Mouse (Mus musculus): ENCODE data around the gene Abhd14b. TPM values are rescaled to one million over a fixed set of nuclear protein-coding genes. Genes with fewer than 3 reads are reported as not detected.

Abhd14b gene
- total and polyA plus RNA-seq, 2 experiments from 2014 or later: 13.8 to 16.2 TPM

DNA sequence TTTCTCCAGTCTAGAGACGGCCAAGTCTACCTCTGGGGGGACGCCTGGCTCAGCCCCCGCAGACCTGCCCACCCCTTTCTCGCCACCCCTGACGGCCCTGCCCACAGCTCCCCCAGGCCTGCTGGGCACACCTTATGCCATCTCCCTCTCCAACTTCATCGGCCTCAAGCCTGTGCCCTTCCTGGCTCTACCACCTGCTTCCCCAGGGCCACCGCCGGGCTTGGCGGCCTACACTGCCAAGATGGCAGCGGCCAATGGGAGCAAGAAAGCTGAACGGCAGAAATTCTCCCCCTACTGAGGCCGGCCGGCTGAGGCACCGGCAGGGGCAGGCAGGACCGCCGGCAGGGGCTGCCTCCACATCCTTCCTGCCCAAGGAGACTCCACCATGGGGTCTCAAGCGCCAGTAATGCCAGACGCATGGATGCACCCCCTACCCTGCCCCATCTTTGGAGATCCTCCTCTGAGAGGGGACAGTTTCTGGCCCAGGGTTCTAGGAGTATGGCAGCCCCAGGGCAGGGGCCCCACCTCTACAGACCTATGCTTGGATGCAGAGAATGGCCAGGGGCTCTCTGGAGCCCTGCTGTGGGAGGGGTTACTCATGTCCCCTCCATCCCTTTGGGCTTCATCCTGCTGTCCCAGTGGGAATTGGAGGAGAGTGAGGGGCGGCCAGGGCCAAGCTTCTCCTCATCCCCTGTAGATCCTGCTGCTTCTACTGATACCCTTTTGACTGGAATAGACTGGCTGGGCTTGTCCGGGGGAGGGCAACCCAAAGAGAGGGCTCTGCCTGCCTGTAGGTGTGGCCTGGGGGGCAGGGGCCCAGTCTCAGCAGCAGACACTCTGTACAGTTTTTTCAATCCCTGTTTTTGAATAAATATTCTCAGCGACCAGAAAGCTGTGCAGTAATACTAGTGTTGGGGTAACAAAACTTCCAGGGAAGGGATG is 16.1 kb downstream of the Abhd14b start:
- TF ChIP-seq CTCF (IDR thresholded peaks at IDR 0.05): no peak
- DNase-seq (ENCODE audit: low spot score) (no peak), ATAC-seq (ENCODE audit: low FRiP score) (no peak)
- no peaks in the 10 kb centered on the region; the same call in 1 of the 2 replicates for H3K4me1 ChIP-seq (ENCODE audit: insufficient read depth, low read length)
- no peaks in the 10 kb centered on the region for H3K27me3 ChIP-seq (ENCODE audit: insufficient read depth, low read length)
- H3K9ac ChIP-seq (replicated peaks; ENCODE audit: low read length, poor library complexity, severe bottlenecking): no peak overlapping the region
- H3K27ac ChIP-seq (ENCODE audit: low read depth, low read length): no peak overlapping the region
- H3K4me2 ChIP-seq (ENCODE audit: low read depth, low read length, poor library complexity, severe bottlenecking): no peak overlapping the region
- no peaks in the 10 kb centered on the region for H3K9me3 ChIP-seq (ENCODE audit: low read length)
- H3K36me3 ChIP-seq (ENCODE audit: insufficient read depth, low read length): peaks cover 33% of the 10 kb centered on the region
- H3K4me3 ChIP-seq (ENCODE audit: low read depth, low read length): no peak overlapping the region
- 81% methylated on average over 20 of the region's 21 CpGs for WGBS

DNA sequence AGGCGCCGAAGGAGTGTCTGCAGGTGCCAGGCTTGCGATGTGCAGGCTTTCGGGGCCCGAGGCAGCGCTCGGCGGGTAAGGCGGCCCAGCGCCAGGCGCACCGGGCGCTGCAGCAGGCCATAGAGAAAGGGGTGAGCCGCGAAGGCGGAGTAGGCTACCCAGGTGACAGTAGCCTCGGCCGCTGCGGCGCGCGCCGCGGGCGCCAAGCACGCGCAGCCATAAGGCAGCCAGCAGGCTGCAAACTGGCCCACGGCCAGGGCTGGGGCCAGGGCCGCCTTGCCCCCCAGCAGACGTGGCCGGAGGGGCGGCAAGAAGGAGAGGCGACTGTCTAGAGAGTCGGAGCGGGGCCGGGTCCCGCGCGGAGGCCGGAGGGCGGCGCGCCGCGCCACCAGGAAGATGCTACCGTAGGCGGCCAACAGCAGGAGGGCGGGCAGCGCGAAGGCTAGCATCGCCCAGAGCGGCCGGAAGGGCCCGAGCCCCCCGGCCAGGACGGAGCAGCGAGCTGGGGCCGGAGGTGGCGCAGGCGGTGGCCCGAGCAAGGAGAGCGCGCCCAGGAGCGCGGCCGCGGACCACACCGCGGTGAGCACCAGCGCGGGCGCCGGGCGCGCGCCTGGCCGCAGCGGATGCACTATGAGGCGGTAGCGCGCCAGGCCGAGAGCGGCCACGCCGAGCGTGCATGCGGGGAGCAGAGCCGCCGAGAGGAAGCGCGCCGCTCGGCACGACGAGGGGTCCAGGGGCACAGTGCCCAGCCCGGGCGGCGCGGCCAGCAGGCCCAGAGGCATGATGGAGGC is 17.7 kb downstream of the Abhd14b start:
- Histone ChIP-seq H3K36me3 (ENCODE audit: insufficient read depth, low read length) (peaks cover 30% of the 10 kb centered on the region), H3K4me1 (ENCODE audit: insufficient read depth, low read length) (no peaks in the 10 kb centered on the region; the same call in 1 of the 2 replicates), H3K27ac (ENCODE audit: low read depth, low read length) (peak overlapping the region; percentile 89), H3K4me3 (ENCODE audit: low read depth, low read length) (peak overlapping the region; percentile 52), H3K9me3 (ENCODE audit: low read length) (no peaks in the 10 kb centered on the region), H3K4me2 (ENCODE audit: low read depth, low read length, poor library complexity, severe bottlenecking) (peak overlapping the region; percentile 94), H3K27me3 (ENCODE audit: insufficient read depth, low read length) (no peaks in the 10 kb centered on the region), H3K9ac (replicated peaks; ENCODE audit: low read length, poor library complexity, severe bottlenecking) (peak overlapping the region; percentile 89)
- 2% methylated on average over 81 of the region's 99 CpGs for WGBS
- DNase-seq (ENCODE audit: low spot score): peak; percentile 92
- TF ChIP-seq CTCF (IDR thresholded peaks at IDR 0.05): no peak
- ATAC-seq (ENCODE audit: low FRiP score): peak; percentile 81

DNA sequence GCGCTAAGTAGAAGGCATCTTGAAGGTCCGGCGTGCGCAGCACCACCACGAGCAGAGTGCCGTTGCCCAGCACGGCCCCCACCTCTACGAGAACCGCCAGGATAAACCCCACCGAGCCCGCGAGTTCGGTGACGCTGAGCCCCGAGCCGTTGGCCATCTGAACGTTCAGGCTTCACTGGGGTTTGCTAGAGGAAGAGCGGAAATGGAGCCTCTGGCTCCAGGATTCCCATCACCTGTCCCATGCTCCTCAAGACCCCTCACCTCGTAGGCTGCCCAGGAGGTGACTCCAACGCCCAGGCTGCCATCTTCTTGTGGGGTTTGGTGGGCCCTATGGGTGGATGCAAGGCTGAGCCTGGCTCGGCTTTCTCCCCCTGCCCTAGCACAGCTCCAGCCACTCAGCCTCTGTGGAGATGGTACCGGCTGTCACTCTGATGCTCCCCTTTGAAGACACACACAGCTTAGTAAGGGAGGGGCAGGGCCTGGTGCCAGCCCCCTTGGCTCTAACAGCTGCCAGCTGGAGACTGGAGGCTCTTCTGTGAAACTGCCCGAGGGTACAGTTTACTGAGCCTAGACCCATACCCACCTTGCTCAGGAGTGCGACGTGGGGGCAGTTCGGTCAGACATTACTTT is 18.4 kb downstream of the Abhd14b start, which contains the start of gene Gpr62:
Gene Gpr62 (minus strand): TSS at position 368 of the 630 bp plus-strand sequence.
- no peaks in the 10 kb centered on the region; the same call in 1 of the 2 replicates for H3K4me1 ChIP-seq (ENCODE audit: insufficient read depth, low read length)
- H3K27ac ChIP-seq (ENCODE audit: low read depth, low read length): peak within 1 kb of the TSS; percentile 89
- no peak for TF ChIP-seq CTCF (IDR thresholded peaks at IDR 0.05)
- no peaks in the 10 kb centered on the region for H3K9me3 ChIP-seq (ENCODE audit: low read length)
- H3K4me2 ChIP-seq (ENCODE audit: low read depth, low read length, poor library complexity, severe bottlenecking): peak within 1 kb of the TSS; percentile 94
- H3K9ac ChIP-seq (replicated peaks; ENCODE audit: low read length, poor library complexity, severe bottlenecking): peak within 1 kb of the TSS; percentile 89
- peaks cover 27% of the 10 kb centered on the region for H3K36me3 ChIP-seq (ENCODE audit: insufficient read depth, low read length)
- H3K27me3 ChIP-seq (ENCODE audit: insufficient read depth, low read length): no peaks in the 10 kb centered on the region
- DNase-seq (ENCODE audit: low spot score): peak; percentile 88
- ATAC-seq (ENCODE audit: low FRiP score): peak; percentile 57
- whole genome bisulfite sequencing: 23% methylated on average over 26 of the region's 26 CpGs
- H3K4me3 ChIP-seq (ENCODE audit: low read depth, low read length): peak within 1 kb of the TSS; percentile 52

DNA sequence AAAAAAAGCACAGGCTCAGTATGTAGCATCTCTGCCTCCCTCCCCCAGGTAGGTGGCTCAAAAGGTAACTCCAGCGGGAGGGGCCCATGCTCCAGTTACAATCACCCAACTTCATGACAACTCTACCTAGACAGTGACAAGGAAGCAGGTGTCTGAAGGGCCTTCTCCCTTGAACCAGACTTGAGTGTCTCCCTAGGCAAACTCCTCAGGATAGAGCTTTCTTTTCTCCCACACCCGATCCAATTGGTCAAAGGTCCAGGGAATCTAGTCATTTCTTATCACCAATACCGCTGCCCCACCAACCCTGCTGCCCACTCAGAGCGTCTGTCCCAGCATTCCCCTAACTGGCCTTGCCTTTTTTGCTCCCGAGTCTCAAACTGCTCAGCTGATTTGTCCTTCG is 19.5 kb downstream of the Abhd14b start:
- H3K4me3 ChIP-seq (ENCODE audit: low read depth, low read length): no peak overlapping the region
- H3K36me3 ChIP-seq (ENCODE audit: insufficient read depth, low read length): peaks cover 20% of the 10 kb centered on the region
- H3K27me3 ChIP-seq (ENCODE audit: insufficient read depth, low read length): no peaks in the 10 kb centered on the region
- no peak for TF ChIP-seq CTCF (IDR thresholded peaks at IDR 0.05)
- 92% methylated on average over 6 of the region's 6 CpGs for WGBS
- H3K4me2 ChIP-seq (ENCODE audit: low read depth, low read length, poor library complexity, severe bottlenecking): no peak overlapping the region
- H3K9ac ChIP-seq (replicated peaks; ENCODE audit: low read length, poor library complexity, severe bottlenecking): no peak overlapping the region
- H3K27ac ChIP-seq (ENCODE audit: low read depth, low read length): no peak overlapping the region
- H3K4me1 ChIP-seq (ENCODE audit: insufficient read depth, low read length): no peaks in the 10 kb centered on the region; the same call in 1 of the 2 replicates
- no peak for ATAC-seq (ENCODE audit: low FRiP score)
- no peaks in the 10 kb centered on the region for H3K9me3 ChIP-seq (ENCODE audit: low read length)
- no peak for DNase-seq (ENCODE audit: low spot score)

DNA sequence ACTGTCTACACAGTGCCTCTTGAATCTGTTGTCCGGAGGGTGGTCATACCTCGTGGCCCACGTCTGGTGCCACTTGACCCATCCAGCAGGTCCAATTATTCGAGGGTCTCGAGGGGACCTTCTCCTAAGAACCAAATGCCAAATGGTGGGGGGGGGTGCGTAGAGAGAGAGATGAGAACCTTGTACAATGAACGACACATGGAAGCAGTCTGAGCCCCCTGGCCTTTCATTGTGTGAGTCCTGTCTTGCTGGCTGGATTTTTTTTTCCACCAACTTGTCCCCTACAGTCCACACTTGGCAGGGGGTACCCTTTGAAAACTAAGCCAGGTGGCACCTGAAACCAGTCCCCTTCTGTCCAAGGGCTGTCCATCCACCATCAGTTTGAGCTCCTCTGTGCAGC is 20.5 kb downstream of the Abhd14b start:
- Histone ChIP-seq H3K9ac (replicated peaks; ENCODE audit: low read length, poor library complexity, severe bottlenecking) (no peak overlapping the region), H3K27me3 (ENCODE audit: insufficient read depth, low read length) (no peaks in the 10 kb centered on the region), H3K4me3 (ENCODE audit: low read depth, low read length) (no peak overlapping the region), H3K27ac (ENCODE audit: low read depth, low read length) (no peak overlapping the region), H3K36me3 (ENCODE audit: insufficient read depth, low read length) (peaks cover 11% of the 10 kb centered on the region; the same call in 1 of the 2 replicates), H3K4me1 (ENCODE audit: insufficient read depth, low read length) (no peaks in the 10 kb centered on the region; the same call in 1 of the 2 replicates), H3K9me3 (ENCODE audit: low read length) (no peaks in the 10 kb centered on the region), H3K4me2 (ENCODE audit: low read depth, low read length, poor library complexity, severe bottlenecking) (no peak overlapping the region)
- no peak for DNase-seq (ENCODE audit: low spot score)
- TF ChIP-seq CTCF (IDR thresholded peaks at IDR 0.05): no peak
- 87% methylated on average over 7 of the region's 7 CpGs for WGBS
- no peak for ATAC-seq (ENCODE audit: low FRiP score)
